12 mouse cellular contexts compared by ENCODE assay signal in genomic region chr11:4296610-4297275, GRCm38 (mm10). TPM values are rescaled to one million over a fixed set of nuclear protein-coding genes. Genes with fewer than 3 reads are reported as not detected.
DNase-seq lines count a peak whose midpoint lies in the region; ATAC-seq lines count a peak whose summit lies in the region.
"Had no signal": no experiment of that assay in that cellular context is flagged by ENCODE, and none has a peak within 500 bp of the region (broad histone marks: within the 10 kb centered on the region; RNA-seq: fewer than 3 reads in every experiment).

No protein-coding gene starts in this region.

- H3K27me3 ChIP-seq in heart, embryonic 12.5 days (replicated peaks): peaks cover 5% of the 10 kb centered on the region; the same call in 1 of the 2 replicates
- H3K27me3 ChIP-seq in hindbrain, embryonic 13.5 days: no peaks in the 10 kb centered on the region

- no peak overlapping the region for H3K4me3 ChIP-seq in heart, embryonic 12.5 days
- no peak overlapping the region for H3K4me3 ChIP-seq in hindbrain, embryonic 13.5 days

- H3K4me1 ChIP-seq in heart, embryonic 12.5 days (replicated peaks): peaks cover 74% of the 10 kb centered on the region
- peaks cover 19% of the 10 kb centered on the region for H3K4me1 ChIP-seq in hindbrain, embryonic 13.5 days (replicated peaks)

- H3K4me2 ChIP-seq in heart, embryonic 12.5 days: no peak overlapping the region
- no peak overlapping the region for H3K4me2 ChIP-seq in hindbrain, embryonic 13.5 days

- 36% methylated on average over 10 of the region's 10 CpGs for WGBS in heart, embryonic 12.5 days
- WGBS in hindbrain, embryonic 13.5 days: 63% methylated on average over 10 of the region's 10 CpGs

- DNase-seq in layer of hippocampus, adult 8-10 months (ENCODE audit: low spot score in 2 of 2): peak; percentile 33
- no peak for DNase-seq in layer of hippocampus, adult 9-10 months (ENCODE audit: low spot score)
- DNase-seq in ZHBTc4 (ENCODE audit: low read depth, low spot score): peak; percentile 33
- DNase-seq in monocyte, adult 2 months (ENCODE audit: low read depth in 1 of 2, low spot score in 2 of 2): peak; percentile 46 to 62
- no peak for DNase-seq in cerebellum, adult 11 months
- DNase-seq in cerebellum, postnatal 14 days: no peak
- DNase-seq: right cerebral cortex, postnatal 25 days had no signal

- no peaks in the 10 kb centered on the region for H3K9me3 ChIP-seq in heart, embryonic 12.5 days (replicated peaks)
- no peaks in the 10 kb centered on the region for H3K9me3 ChIP-seq in hindbrain, embryonic 13.5 days

- H3K27ac ChIP-seq in heart, embryonic 12.5 days (ENCODE audit: poor library complexity, severe bottlenecking): peak overlapping the region; percentile 65
- H3K27ac ChIP-seq in hindbrain, embryonic 13.5 days: no peak overlapping the region
- H3K27ac ChIP-seq: hindbrain, postnatal 0 days; liver, embryonic 14.5 days had no signal

- H3K36me3 ChIP-seq in heart, embryonic 12.5 days: no peaks in the 10 kb centered on the region
- no peaks in the 10 kb centered on the region for H3K36me3 ChIP-seq in hindbrain, embryonic 13.5 days

- H3K9ac ChIP-seq in heart, embryonic 12.5 days: no peak overlapping the region
- no peak overlapping the region for H3K9ac ChIP-seq in hindbrain, embryonic 13.5 days
- H3K9ac ChIP-seq: liver, embryonic 14.5 days had no signal

- ATAC-seq in heart, embryonic 12.5 days (ENCODE audit: insufficient number of reproducible peaks, low FRiP score): peak; percentile 51; the same call in 1 of the 2 replicates
- no peak for ATAC-seq in hindbrain, embryonic 13.5 days (ENCODE audit: low FRiP score)
- ATAC-seq: hindbrain, postnatal 0 days had no signal

RNA-seq across cellular contexts. Expression of gene Lif, which starts 39.4 kb away (rescaled TPM):
- total RNA-seq in layer of hippocampus, adult 8-10 months (2022): 1 to 10 TPM in 3 of 4 experiments, under 1 TPM in 1; 0.71 to 2.8 (median 1.6) TPM
- 0.24 and 0.63 TPM in 2 replicates for polyA plus RNA-seq in heart, embryonic 12.5 days (2016; fragmentation: Nextera tagmentation; extraction: Ambion mirVana)
- 0.08 TPM in 1 of 2 replicates, not detected in the other for polyA plus RNA-seq in hindbrain, embryonic 13.5 days (2015; fragmentation: Nextera tagmentation; extraction: Ambion mirVana)
- polyA plus RNA-seq: neural tube, embryonic 11.5 days had no signal

Comparison
In these comparisons a context has a peak if more than half of its experiments do, and no peak if none do; other contexts are left out.
1. DNase-seq: peak in layer of hippocampus, adult 8-10 months (2 of 2), ZHBTc4 (single experiment) and monocyte, adult 2 months (2 of 2); none in layer of hippocampus, adult 9-10 months (single experiment), cerebellum, adult 11 months (single experiment) and cerebellum, postnatal 14 days (0 of 2).